Mouse (Mus musculus) erythroblast, embryonic 14.5 days (primary cell): ENCODE data around the gene N4bp1.

Experiments used
- GATA1 ChIP-seq: IDR thresholded peaks from 2 replicates; pipeline ENCODE4 v1.6.1; 2012; ENCODE audit warnings: low read length, inconsistent platforms, mixed read lengths
- TAL1 ChIP-seq: IDR thresholded peaks from 3 replicates; pipeline ENCODE4 v1.6.1; 2012; ENCODE audit warnings: low read length, inconsistent platforms, mixed read lengths

- TF ChIP-seq TAL1 = no peak
- no peak for TF ChIP-seq GATA1
Observed at GRCm38 (mm10) chr8:86922673-86923072, 37.6 kb upstream of the N4bp1 start.
